Comparison of ENCODE assay signal across 12 mouse cellular contexts in genomic region chr14:94860191-94860590, GRCm38 (mm10).
"Had no signal": no experiment of that assay in that cellular context is flagged by ENCODE, and none has a peak within 500 bp of the region (broad histone marks: within the 10 kb centered on the region; RNA-seq: fewer than 3 reads in every experiment).

No protein-coding gene starts in this region.

- H3K9ac ChIP-seq: liver, embryonic 15.5 days; neural tube, embryonic 15.5 days had no signal

- H3K36me3 ChIP-seq: limb, embryonic 10.5 days; liver, embryonic 15.5 days; neural tube, embryonic 15.5 days had no signal

- DNase-seq: kidney, postnatal 14 days; lung, adult 2 months; lung, postnatal 36 days; midbrain, embryonic 14.5 days; right cerebral cortex, adult 18-20 months; right cerebral cortex, postnatal 25 days; thymus, postnatal 36 days had no signal

- H3K4me3 ChIP-seq: left cerebral cortex, adult 2 months; limb, embryonic 10.5 days; liver, embryonic 15.5 days; myocyte; neural tube, embryonic 15.5 days had no signal

- H3K27ac ChIP-seq: left cerebral cortex, adult 2 months; limb, embryonic 10.5 days; liver, embryonic 15.5 days; neural tube, embryonic 15.5 days had no signal

- H3K27me3 ChIP-seq: liver, embryonic 15.5 days; neural tube, embryonic 15.5 days had no signal

- H3K4me1 ChIP-seq: limb, embryonic 10.5 days; liver, embryonic 15.5 days; neural tube, embryonic 15.5 days had no signal
